Mouse (Mus musculus): ENCODE data around the gene AI593442. TPM values are rescaled to one million over a fixed set of nuclear protein-coding genes. Genes with fewer than 3 reads are reported as not detected.

Gene AI593442
- polyA plus RNA-seq, 1 experiment from 2014 or later = 0.68 TPM

DNA sequence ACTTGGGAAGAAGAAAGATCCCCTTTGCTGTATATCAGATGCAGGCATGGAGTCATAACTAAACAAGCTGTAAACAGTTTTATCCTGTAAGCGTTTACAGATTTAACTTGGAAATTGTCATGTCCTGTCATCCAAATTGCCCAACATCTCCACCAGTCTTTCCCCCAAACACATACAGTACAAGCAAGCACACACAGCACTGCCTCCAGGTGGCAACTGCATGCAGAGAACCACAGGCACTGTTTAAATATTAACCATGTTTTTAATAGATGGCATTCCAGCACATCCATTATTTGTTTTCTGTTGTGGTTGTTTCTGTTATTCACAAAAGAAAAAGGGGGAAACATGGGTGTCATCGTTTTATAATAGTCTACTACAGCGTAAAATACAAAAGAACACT, 3.6 kb downstream of the AI593442 start:
- DNase-seq (ENCODE audit: low spot score) (no peak), ATAC-seq (replicated peaks; ENCODE audit: low FRiP score) (no peak)
- Histone ChIP-seq H3K9me3 (ENCODE audit: control insufficient read depth, low read length) (no peaks in the 10 kb centered on the region), H3K9ac (ENCODE audit: low read length) (no peak overlapping the region), H3K4me2 (ENCODE audit: low read depth, low read length, severe bottlenecking) (no peak overlapping the region), H3K4me3 (ENCODE audit: low read depth, low read length) (no peak overlapping the region), H3K27ac (ENCODE audit: low read depth, low read length) (no peak overlapping the region), H3K36me3 (ENCODE audit: control insufficient read depth, insufficient read depth, low read length) (no peaks in the 10 kb centered on the region), H3K27me3 (ENCODE audit: control insufficient read depth, insufficient read depth, low read length) (peaks cover 22% of the 10 kb centered on the region), H3K4me1 (replicated peaks; ENCODE audit: control insufficient read depth, insufficient read depth, low read length) (peaks cover 10% of the 10 kb centered on the region; the same call in 1 of the 2 replicates)
- 73% methylated on average over 3 of the region's 3 CpGs for WGBS

DNA sequence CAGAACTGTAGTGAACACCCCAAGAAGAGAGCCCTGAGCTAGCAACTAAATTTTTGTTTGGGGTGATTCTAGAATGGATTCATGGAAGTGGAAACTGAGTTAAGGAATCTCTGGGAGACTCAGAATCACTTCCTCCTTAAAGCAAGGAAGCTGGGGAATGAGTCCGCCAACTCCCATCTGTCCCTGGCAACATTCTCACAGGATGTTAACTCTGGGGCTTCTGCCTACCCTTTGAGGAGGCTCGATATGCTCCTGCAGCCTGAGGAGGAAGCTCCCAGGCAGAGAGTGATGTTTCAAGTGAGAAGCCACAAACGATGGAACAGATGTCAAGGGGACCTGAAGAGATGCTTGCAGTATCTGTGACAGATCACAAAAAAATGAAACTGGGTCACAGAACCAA, 18.2 kb downstream of the AI593442 start:
- Histone ChIP-seq H3K4me2 (ENCODE audit: low read depth, low read length, severe bottlenecking) (no peak overlapping the region), H3K9me3 (ENCODE audit: control insufficient read depth, low read length) (no peaks in the 10 kb centered on the region), H3K4me1 (replicated peaks; ENCODE audit: control insufficient read depth, insufficient read depth, low read length) (no peaks in the 10 kb centered on the region), H3K27me3 (ENCODE audit: control insufficient read depth, insufficient read depth, low read length) (no peaks in the 10 kb centered on the region), H3K27ac (ENCODE audit: low read depth, low read length) (no peak overlapping the region), H3K9ac (ENCODE audit: low read length) (no peak overlapping the region), H3K36me3 (ENCODE audit: control insufficient read depth, insufficient read depth, low read length) (no peaks in the 10 kb centered on the region), H3K4me3 (ENCODE audit: low read depth, low read length) (no peak overlapping the region)
- 90% methylated on average over 3 of the region's 3 CpGs for WGBS
- DNase-seq (ENCODE audit: low spot score) (no peak), ATAC-seq (replicated peaks; ENCODE audit: low FRiP score) (no peak)

DNA sequence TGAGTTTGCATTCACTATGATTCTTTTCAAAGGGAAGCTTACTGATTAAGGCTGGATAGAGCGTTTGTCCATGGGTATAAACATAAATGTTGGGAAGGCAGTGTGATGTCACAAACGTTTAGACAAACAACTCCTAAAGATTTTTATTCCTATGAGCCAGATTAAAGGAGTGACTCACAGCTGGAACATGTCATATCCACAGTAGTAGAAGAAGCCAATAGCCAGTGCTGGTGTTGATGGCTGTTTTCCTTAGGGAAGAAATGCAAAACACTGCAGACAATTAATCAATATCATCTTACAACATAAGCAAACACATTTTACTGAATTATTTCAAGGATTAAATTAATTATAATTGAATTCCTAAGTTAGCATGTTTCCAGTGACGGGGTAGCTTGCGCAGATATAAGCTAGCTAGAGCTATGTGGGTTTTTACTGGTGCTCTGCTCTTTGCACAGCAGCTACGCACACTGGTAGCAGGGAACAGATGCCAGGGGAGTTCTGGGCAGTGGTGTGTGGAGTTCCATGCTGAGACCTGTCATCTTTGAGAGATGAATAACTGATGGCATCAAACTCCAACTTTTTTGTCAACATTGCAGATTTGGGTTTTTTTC, 29.1 kb downstream of the AI593442 start:
- Histone ChIP-seq H3K9ac (ENCODE audit: low read length) (no peak overlapping the region), H3K4me1 (replicated peaks; ENCODE audit: control insufficient read depth, insufficient read depth, low read length) (no peaks in the 10 kb centered on the region; the same call in 1 of the 2 replicates), H3K27ac (ENCODE audit: low read depth, low read length) (no peak overlapping the region), H3K4me2 (ENCODE audit: low read depth, low read length, severe bottlenecking) (no peak overlapping the region), H3K27me3 (ENCODE audit: control insufficient read depth, insufficient read depth, low read length) (no peaks in the 10 kb centered on the region), H3K36me3 (ENCODE audit: control insufficient read depth, insufficient read depth, low read length) (no peaks in the 10 kb centered on the region), H3K9me3 (ENCODE audit: control insufficient read depth, low read length) (no peaks in the 10 kb centered on the region), H3K4me3 (ENCODE audit: low read depth, low read length) (no peak overlapping the region)
- no peak for DNase-seq (ENCODE audit: low spot score)
- WGBS = 86% methylated on average over 5 of the region's 5 CpGs
- ATAC-seq (replicated peaks; ENCODE audit: low FRiP score) = no peak

DNA sequence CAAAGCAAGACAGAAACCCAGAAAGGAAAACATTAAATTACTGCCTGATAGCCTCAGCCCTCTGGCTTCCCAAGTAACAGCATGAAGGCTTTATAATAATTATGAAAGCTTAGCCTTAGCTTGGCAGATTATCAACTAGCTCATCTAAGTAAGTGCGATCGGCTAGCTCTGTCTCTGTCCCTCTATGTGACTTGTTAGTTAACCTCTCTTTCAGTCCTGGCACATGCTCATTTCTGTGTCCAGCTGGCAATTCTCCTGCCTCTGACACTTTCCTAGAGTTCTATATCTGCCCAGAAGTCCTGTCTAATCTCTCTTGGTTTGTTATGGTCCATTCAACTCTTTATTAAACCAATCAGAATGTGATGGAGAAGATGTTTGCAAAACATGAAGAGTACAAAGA, 34.3 kb downstream of the AI593442 start:
- Histone ChIP-seq H3K27me3 (ENCODE audit: control insufficient read depth, insufficient read depth, low read length) (no peaks in the 10 kb centered on the region), H3K4me1 (replicated peaks; ENCODE audit: control insufficient read depth, insufficient read depth, low read length) (no peaks in the 10 kb centered on the region), H3K4me2 (ENCODE audit: low read depth, low read length, severe bottlenecking) (no peak overlapping the region), H3K27ac (ENCODE audit: low read depth, low read length) (no peak overlapping the region), H3K36me3 (ENCODE audit: control insufficient read depth, insufficient read depth, low read length) (no peaks in the 10 kb centered on the region), H3K4me3 (ENCODE audit: low read depth, low read length) (no peak overlapping the region), H3K9ac (ENCODE audit: low read length) (no peak overlapping the region), H3K9me3 (ENCODE audit: control insufficient read depth, low read length) (no peaks in the 10 kb centered on the region)
- ATAC-seq (replicated peaks; ENCODE audit: low FRiP score) (no peak), DNase-seq (ENCODE audit: low spot score) (no peak)
- WGBS = 87% methylated on average over 2 of the region's 2 CpGs

DNA sequence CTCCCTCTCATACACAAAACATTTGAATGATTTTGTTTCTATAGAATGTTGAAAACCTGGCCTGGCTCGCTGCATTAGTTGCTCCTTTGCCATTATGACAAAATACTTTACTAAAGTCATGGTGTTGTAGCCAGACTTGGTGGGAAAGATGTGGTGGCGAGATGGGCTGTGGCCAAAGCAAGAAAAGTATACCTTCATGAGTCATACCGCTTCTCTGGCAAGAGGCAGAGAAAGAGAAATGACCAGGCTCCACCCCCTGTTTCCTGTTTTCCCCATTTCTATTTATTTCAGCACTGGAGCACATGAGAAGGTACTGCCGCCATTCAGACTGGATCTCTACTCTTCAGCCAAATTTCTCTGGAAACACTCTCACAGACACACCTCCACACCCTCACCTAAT, 35.0 kb downstream of the AI593442 start:
- Histone ChIP-seq H3K4me2 (ENCODE audit: low read depth, low read length, severe bottlenecking) (no peak overlapping the region), H3K9ac (ENCODE audit: low read length) (no peak overlapping the region), H3K4me1 (replicated peaks; ENCODE audit: control insufficient read depth, insufficient read depth, low read length) (no peaks in the 10 kb centered on the region), H3K27ac (ENCODE audit: low read depth, low read length) (no peak overlapping the region), H3K27me3 (ENCODE audit: control insufficient read depth, insufficient read depth, low read length) (no peaks in the 10 kb centered on the region), H3K36me3 (ENCODE audit: control insufficient read depth, insufficient read depth, low read length) (no peaks in the 10 kb centered on the region), H3K4me3 (ENCODE audit: low read depth, low read length) (no peak overlapping the region), H3K9me3 (ENCODE audit: control insufficient read depth, low read length) (no peaks in the 10 kb centered on the region)
- no peak for DNase-seq (ENCODE audit: low spot score)
- no peak for ATAC-seq (replicated peaks; ENCODE audit: low FRiP score)
- 81% methylated on average over 4 of the region's 4 CpGs for WGBS

DNA sequence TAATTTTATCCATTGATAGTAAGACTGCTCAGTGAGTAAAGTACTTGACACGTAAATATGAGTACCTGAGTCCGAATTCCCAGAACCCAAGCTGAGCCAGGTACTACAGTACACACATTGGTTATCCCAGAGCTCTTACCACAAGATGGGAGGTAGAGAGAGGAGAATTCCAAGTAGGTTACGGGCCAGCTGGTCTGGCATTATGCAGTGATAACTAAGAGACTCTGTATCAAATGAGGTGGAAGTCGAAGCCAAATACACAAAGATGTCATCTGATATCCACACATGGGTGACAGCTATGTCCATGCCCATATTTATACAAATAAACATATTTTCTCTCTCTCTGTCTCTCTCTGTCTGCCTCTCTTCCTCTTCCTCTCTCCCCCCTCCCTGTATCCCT, 35.4 kb downstream of the AI593442 start:
- Histone ChIP-seq H3K9ac (ENCODE audit: low read length) (no peak overlapping the region), H3K9me3 (ENCODE audit: control insufficient read depth, low read length) (no peaks in the 10 kb centered on the region), H3K27ac (ENCODE audit: low read depth, low read length) (no peak overlapping the region), H3K27me3 (ENCODE audit: control insufficient read depth, insufficient read depth, low read length) (no peaks in the 10 kb centered on the region), H3K4me1 (replicated peaks; ENCODE audit: control insufficient read depth, insufficient read depth, low read length) (no peaks in the 10 kb centered on the region), H3K4me2 (ENCODE audit: low read depth, low read length, severe bottlenecking) (no peak overlapping the region), H3K4me3 (ENCODE audit: low read depth, low read length) (no peak overlapping the region), H3K36me3 (ENCODE audit: control insufficient read depth, insufficient read depth, low read length) (no peaks in the 10 kb centered on the region)
- DNase-seq (ENCODE audit: low spot score) (no peak), ATAC-seq (replicated peaks; ENCODE audit: low FRiP score) (no peak)
- WGBS = 89% methylated on average over 4 of the region's 4 CpGs

DNA sequence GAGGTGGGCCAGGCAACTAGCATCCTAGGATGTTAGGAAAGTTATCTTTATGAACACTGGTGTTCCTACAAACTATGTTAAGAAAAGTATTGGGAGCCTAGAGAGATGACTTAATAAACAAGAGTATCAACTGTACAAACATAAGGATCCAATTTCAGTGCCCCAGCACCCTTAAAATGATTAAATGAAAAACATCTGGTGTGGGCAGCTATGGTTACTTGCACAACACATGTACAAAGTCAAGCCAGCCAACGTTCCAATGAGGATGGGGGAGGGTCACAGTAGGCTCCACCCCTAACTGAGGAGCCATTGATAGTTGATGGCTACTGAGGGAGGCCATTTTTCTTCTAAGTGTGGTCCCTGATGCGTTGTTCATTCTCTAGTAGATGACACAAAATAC, 43.6 kb downstream of the AI593442 start:
- Histone ChIP-seq H3K36me3 (ENCODE audit: control insufficient read depth, insufficient read depth, low read length) (no peaks in the 10 kb centered on the region), H3K27ac (ENCODE audit: low read depth, low read length) (no peak overlapping the region), H3K4me2 (ENCODE audit: low read depth, low read length, severe bottlenecking) (no peak overlapping the region), H3K9ac (ENCODE audit: low read length) (no peak overlapping the region), H3K27me3 (ENCODE audit: control insufficient read depth, insufficient read depth, low read length) (no peaks in the 10 kb centered on the region), H3K4me3 (ENCODE audit: low read depth, low read length) (no peak overlapping the region), H3K4me1 (replicated peaks; ENCODE audit: control insufficient read depth, insufficient read depth, low read length) (no peaks in the 10 kb centered on the region), H3K9me3 (ENCODE audit: control insufficient read depth, low read length) (no peaks in the 10 kb centered on the region)
- no peak for ATAC-seq (replicated peaks; ENCODE audit: low FRiP score)
- no peak for DNase-seq (ENCODE audit: low spot score)
- 75% methylated on average over 2 of the region's 2 CpGs for WGBS

DNA sequence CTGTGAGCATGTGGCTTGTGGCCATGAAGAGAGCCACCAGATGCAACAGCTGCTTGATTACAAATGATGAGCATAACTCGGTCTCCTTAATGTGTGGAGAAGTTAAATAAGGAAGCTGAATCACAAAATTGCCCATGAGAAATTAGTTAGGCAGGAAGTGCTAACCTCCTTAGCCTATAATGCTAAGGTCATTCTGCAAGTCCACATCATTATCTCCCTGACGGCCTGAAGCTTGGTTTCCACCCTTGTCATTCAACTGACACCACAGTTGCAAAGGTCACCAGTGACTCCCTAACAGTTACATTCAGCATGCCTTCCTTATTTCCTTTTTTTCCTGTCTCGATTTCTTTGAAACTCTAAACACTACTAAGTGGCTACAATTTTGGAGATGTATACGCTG, 55.7 kb downstream of the AI593442 start:
- H3K9me3 ChIP-seq (ENCODE audit: control insufficient read depth, low read length) = no peaks in the 10 kb centered on the region
- H3K27ac ChIP-seq (ENCODE audit: low read depth, low read length) = no peak overlapping the region
- no peaks in the 10 kb centered on the region for H3K36me3 ChIP-seq (ENCODE audit: control insufficient read depth, insufficient read depth, low read length)
- no peaks in the 10 kb centered on the region for H3K27me3 ChIP-seq (ENCODE audit: control insufficient read depth, insufficient read depth, low read length)
- no peak for ATAC-seq (replicated peaks; ENCODE audit: low FRiP score)
- H3K4me3 ChIP-seq (ENCODE audit: low read depth, low read length) = no peak overlapping the region
- 70% methylated on average over 4 of the region's 4 CpGs for WGBS
- H3K9ac ChIP-seq (ENCODE audit: low read length) = no peak overlapping the region
- no peaks in the 10 kb centered on the region for H3K4me1 ChIP-seq (replicated peaks; ENCODE audit: control insufficient read depth, insufficient read depth, low read length)
- no peak overlapping the region for H3K4me2 ChIP-seq (ENCODE audit: low read depth, low read length, severe bottlenecking)
- DNase-seq (ENCODE audit: low spot score) = no peak

All from forebrain, embryonic 11.5 days (tissue).